Mouse (Mus musculus): ENCODE data around the gene Dao. TPM values are rescaled to one million over a fixed set of nuclear protein-coding genes. Genes with fewer than 3 reads are reported as not detected.

The Dao gene
- not detected in 2 replicates for polyA plus RNA-seq (2016; fragmentation: Nextera tagmentation; extraction: Ambion mirVana)

DNA sequence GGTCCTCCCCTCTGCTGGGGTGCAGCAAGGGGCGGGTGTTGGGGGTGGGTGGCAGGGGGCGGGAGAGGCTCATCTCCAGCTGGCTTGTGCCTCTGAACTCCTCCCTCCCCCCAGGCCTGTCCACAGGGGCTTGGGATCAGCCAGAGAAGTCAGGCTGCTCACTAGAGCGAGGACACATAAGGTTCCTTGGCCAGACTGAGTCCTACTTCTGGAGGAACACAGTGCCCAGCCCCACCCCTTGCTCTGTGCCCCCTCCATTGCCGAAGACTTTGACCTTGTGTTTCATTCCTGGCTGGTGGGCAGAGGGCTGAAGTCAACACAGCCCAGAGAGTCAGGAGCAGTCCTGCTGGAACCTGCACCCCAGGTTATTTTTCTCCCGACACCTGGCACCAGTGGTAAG lies at the start of gene Dao:
TSS of gene Dao (plus strand) at position 162 of the 400 bp plus-strand sequence.
- Histone ChIP-seq H3K4me3 (no peak within 1 kb of the TSS), H3K4me1 (peaks cover 6% of the 10 kb centered on the region; the same call in 1 of the 2 replicates), H3K27me3 (ENCODE audit: low read depth, poor library complexity, severe bottlenecking) (no peaks in the 10 kb centered on the region), H3K27ac (replicated peaks) (peak within 1 kb of the TSS; percentile 35; the same call in 1 of the 2 replicates), H3K9me3 (replicated peaks) (no peaks in the 10 kb centered on the region), H3K36me3 (no peaks in the 10 kb centered on the region)
- DNase-seq (ENCODE audit: low spot score): no peak
- WGBS: 51% methylated on average over 5 of the region's 5 CpGs

DNA sequence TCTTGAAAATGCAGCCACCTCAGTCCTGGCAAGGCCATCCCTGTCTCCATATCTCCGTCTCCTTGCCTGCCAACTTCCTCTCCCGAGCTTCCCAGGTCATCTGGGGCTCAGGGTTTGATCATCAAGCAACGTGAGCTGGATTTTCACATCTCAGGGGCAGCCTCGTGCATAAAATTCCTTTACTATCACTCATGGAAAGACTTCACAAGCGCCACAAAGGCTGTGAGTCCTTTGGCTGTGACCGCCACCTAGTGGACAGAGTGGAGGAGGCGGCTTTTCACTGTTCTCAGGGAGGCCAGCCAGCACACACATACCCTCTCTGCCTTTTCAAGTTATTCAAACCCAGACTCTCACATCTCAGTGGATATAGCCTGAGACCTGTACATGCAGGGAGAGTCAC lies 49.1 kb upstream of the Dao start:
- no peaks in the 10 kb centered on the region for H3K27me3 ChIP-seq (ENCODE audit: low read depth, poor library complexity, severe bottlenecking)
- peaks cover 80% of the 10 kb centered on the region for H3K36me3 ChIP-seq
- peak overlapping the region; percentile 34; the same call in 1 of the 2 replicates for H3K27ac ChIP-seq (replicated peaks)
- peak; percentile 78 for DNase-seq (ENCODE audit: low spot score)
- H3K4me3 ChIP-seq: no peak overlapping the region
- 17% methylated on average over 7 of the region's 7 CpGs for WGBS
- peaks cover 13% of the 10 kb centered on the region for H3K4me1 ChIP-seq
- H3K9me3 ChIP-seq (replicated peaks): no peaks in the 10 kb centered on the region

DNA sequence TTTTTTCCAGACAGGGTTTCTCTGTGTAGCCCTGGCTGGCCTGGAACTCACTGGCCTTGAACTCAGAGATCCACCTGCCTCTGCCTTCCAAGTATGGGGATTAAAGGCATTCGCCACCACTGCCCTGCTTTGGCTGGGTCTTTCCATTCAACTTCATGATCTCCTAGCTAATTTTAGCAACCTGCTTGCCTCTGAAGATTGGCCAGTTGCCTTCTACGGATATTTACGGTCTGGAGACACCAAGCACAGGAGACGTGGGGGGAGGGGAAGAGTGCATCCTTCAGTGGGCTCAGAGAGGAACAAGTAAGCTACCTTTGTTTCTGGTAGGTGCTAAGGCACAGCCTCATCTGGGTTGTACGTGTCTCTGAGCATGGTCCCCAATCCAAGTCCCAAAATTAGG lies 48.2 kb upstream of the Dao start:
- no peak for DNase-seq (ENCODE audit: low spot score)
- H3K27me3 ChIP-seq (ENCODE audit: low read depth, poor library complexity, severe bottlenecking): no peaks in the 10 kb centered on the region
- H3K4me3 ChIP-seq: no peak overlapping the region
- H3K27ac ChIP-seq (replicated peaks): no peak overlapping the region
- peaks cover 74% of the 10 kb centered on the region for H3K36me3 ChIP-seq
- no peaks in the 10 kb centered on the region for H3K9me3 ChIP-seq (replicated peaks)
- WGBS: 91% methylated on average over 5 of the region's 5 CpGs
- H3K4me1 ChIP-seq: peaks cover 14% of the 10 kb centered on the region

DNA sequence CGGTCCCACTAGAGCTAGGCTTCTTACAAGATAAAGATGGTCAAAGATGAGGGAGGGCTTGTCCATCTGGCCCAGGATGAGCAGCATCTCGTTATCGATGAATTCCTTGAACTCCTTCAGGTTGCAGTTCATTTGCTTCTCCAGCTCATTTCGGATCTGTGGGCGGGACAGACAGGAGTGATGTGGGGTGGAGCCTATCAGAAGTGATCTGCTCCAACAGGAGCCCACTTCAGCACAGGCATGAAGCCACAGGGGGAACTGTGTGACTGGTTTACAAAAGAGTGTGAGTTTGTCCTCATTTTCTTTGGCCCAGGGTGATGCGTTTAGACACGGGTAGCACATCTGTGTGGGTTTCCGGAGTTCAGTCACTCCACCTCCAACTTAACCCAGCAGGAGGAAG lies 47.8 kb upstream of the Dao start:
- no peaks in the 10 kb centered on the region for H3K9me3 ChIP-seq (replicated peaks)
- no peak overlapping the region for H3K27ac ChIP-seq (replicated peaks)
- peaks cover 14% of the 10 kb centered on the region for H3K4me1 ChIP-seq
- no peak overlapping the region for H3K4me3 ChIP-seq
- H3K36me3 ChIP-seq: peaks cover 74% of the 10 kb centered on the region
- H3K27me3 ChIP-seq (ENCODE audit: low read depth, poor library complexity, severe bottlenecking): no peaks in the 10 kb centered on the region
- no peak for DNase-seq (ENCODE audit: low spot score)
- WGBS: 90% methylated on average over 8 of the region's 8 CpGs

DNA sequence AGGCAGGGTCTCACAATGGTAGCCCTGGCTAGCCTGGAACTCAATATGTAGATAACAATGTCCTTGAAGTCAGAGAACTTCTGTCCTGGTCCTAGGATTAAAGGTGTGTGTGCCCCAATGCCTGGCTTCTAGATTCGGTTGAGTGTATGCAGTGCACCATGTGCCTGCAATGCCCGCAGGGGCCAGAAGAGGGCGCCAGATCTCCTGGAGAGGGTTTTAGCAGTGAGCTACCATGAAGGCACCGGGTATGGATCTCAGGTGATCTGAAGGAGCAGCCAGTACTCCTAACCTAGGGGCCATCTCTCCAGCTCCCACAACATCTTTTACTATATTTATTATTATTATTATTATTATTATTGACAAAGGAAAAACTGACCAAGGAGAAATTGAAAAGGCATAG lies 47.0 kb upstream of the Dao start:
- 8% methylated on average over 4 of the region's 4 CpGs for WGBS
- peak; percentile 89 for DNase-seq (ENCODE audit: low spot score)
- Histone ChIP-seq H3K9me3 (replicated peaks) (no peaks in the 10 kb centered on the region), H3K4me3 (no peak overlapping the region), H3K36me3 (peaks cover 74% of the 10 kb centered on the region), H3K27ac (replicated peaks) (no peak overlapping the region), H3K4me1 (peaks cover 14% of the 10 kb centered on the region), H3K27me3 (ENCODE audit: low read depth, poor library complexity, severe bottlenecking) (no peaks in the 10 kb centered on the region)

DNA sequence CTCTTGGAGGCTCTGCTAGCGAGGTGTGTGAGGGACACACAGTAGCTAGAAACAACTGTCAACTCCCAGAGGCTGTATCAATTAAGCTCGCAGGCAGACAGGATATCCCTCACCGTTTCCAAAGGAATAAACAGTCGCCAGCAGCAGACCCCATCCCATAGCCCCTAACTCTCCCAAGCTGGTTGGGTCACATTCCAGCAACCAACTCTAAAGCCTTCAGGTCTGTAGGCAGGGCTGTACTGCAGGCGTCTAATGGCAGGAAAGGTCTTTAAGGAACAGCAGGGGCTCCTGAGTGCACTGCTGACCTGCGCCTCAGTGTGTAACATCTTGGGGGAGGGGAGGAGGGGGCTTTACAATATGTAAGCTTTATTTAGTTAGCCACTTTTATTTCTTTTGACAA lies 44.5 kb upstream of the Dao start:
- Histone ChIP-seq H3K4me3 (no peak overlapping the region), H3K27ac (replicated peaks) (no peak overlapping the region), H3K4me1 (peaks cover 14% of the 10 kb centered on the region), H3K27me3 (ENCODE audit: low read depth, poor library complexity, severe bottlenecking) (no peaks in the 10 kb centered on the region), H3K9me3 (replicated peaks) (no peaks in the 10 kb centered on the region), H3K36me3 (peaks cover 63% of the 10 kb centered on the region)
- 11% methylated on average over 6 of the region's 6 CpGs for WGBS
- no peak for DNase-seq (ENCODE audit: low spot score)

DNA sequence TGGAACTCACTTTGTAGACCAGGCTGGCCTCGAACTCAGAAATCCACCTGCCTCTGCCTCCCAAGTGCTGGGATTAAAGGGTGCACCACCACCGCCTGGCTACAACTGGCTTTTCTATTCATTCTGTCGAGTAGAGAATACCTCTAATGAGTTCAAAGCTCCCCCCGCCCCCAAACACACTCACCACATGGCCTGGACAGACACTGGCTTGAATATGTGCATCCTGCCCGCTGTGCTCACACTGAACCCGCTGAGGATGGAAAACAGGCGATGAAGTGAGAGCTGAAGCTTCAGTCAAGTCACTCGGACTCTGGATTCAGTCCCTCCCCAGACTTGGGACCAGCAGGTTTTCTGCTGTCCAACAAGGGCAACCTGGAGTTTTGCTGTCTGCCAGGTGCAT lies 43.1 kb upstream of the Dao start:
- H3K4me1 ChIP-seq: peaks cover 11% of the 10 kb centered on the region
- peaks cover 66% of the 10 kb centered on the region for H3K36me3 ChIP-seq
- no peak for DNase-seq (ENCODE audit: low spot score)
- no peaks in the 10 kb centered on the region for H3K9me3 ChIP-seq (replicated peaks)
- H3K27ac ChIP-seq (replicated peaks): no peak overlapping the region
- H3K4me3 ChIP-seq: no peak overlapping the region
- 78% methylated on average over 8 of the region's 8 CpGs for WGBS
- no peaks in the 10 kb centered on the region for H3K27me3 ChIP-seq (ENCODE audit: low read depth, poor library complexity, severe bottlenecking)

DNA sequence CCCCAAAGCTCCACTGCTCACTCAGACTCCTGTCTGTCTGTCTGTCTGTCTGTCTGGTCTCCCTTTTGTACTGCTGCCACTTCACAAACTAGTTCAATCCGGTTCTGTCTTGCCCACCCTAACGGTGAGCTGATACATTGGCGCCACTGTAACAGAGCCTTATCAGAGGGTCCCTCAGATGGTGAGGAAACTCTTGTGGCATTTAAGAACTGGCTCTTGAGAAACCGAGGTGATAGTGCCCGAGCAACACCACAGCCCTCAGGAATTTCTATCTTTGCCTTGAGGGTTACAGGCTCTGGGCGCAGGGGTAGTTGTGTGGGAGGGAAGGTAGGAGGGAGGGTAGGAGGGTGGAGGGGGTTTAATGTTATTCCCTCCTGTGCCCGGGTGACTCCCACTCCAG lies 41.7 kb upstream of the Dao start:
- H3K4me1 ChIP-seq: peaks cover 11% of the 10 kb centered on the region
- H3K27me3 ChIP-seq (ENCODE audit: low read depth, poor library complexity, severe bottlenecking): no peaks in the 10 kb centered on the region
- DNase-seq (ENCODE audit: low spot score): no peak
- 83% methylated on average over 7 of the region's 7 CpGs for WGBS
- peaks cover 74% of the 10 kb centered on the region for H3K36me3 ChIP-seq
- no peaks in the 10 kb centered on the region for H3K9me3 ChIP-seq (replicated peaks)
- H3K27ac ChIP-seq (replicated peaks): no peak overlapping the region
- no peak overlapping the region for H3K4me3 ChIP-seq

DNA sequence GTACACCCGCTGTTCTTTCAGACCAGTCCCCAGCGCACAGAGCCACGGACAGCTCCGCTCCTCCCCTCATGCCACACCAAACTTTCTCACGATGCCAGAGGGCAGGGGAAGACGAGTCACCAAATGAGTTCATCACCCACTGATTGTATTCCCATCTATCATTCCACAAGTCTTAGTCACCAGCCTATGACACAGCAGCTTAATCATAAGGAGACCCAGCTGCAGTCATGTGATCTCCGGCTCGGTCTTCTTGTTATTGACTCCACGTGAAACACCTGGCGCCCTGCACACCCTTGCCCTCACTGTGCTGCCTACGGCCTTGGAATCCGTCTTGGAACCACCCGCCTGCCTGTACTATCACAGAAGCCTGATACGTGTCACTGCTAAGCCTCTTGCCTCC lies 38.5 kb upstream of the Dao start:
- no peak overlapping the region for H3K4me3 ChIP-seq
- H3K9me3 ChIP-seq (replicated peaks): no peaks in the 10 kb centered on the region
- 90% methylated on average over 14 of the region's 14 CpGs for WGBS
- peaks cover 5% of the 10 kb centered on the region; the same call in 1 of the 2 replicates for H3K4me1 ChIP-seq
- peaks cover 86% of the 10 kb centered on the region for H3K36me3 ChIP-seq
- no peak for DNase-seq (ENCODE audit: low spot score)
- no peaks in the 10 kb centered on the region for H3K27me3 ChIP-seq (ENCODE audit: low read depth, poor library complexity, severe bottlenecking)
- no peak overlapping the region for H3K27ac ChIP-seq (replicated peaks)

DNA sequence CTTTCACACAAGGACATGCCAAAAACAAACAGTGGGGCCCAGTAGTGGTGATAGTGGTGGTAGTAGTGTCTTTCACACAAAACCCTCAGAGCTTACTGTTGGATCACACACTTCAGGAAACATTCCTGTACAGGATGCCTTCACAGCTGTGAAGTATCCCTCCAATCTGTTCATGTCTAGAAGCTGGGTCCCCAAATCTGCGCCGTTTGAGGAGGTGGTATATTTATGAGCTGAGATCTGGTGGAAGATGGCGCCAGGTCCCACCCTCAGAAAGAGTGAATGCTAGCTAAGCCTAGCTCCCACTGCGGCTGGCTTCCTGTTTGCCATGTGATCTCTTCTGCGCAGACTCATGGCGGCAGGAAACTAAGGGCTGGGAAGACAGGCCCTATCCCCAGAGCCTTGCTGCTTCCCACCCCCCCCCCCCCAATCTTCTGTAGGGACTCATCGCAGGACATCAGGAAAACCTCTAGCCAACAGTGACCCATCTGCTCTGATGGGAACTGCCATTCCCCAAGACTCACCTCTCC lies 37.8 kb upstream of the Dao start:
- Histone ChIP-seq H3K9me3 (replicated peaks) (no peaks in the 10 kb centered on the region), H3K4me1 (peaks cover 5% of the 10 kb centered on the region; the same call in 1 of the 2 replicates), H3K27me3 (ENCODE audit: low read depth, poor library complexity, severe bottlenecking) (no peaks in the 10 kb centered on the region), H3K4me3 (no peak overlapping the region), H3K27ac (replicated peaks) (no peak overlapping the region), H3K36me3 (peaks cover 84% of the 10 kb centered on the region)
- no peak for DNase-seq (ENCODE audit: low spot score)
- WGBS: 93% methylated on average over 7 of the region's 7 CpGs

DNA sequence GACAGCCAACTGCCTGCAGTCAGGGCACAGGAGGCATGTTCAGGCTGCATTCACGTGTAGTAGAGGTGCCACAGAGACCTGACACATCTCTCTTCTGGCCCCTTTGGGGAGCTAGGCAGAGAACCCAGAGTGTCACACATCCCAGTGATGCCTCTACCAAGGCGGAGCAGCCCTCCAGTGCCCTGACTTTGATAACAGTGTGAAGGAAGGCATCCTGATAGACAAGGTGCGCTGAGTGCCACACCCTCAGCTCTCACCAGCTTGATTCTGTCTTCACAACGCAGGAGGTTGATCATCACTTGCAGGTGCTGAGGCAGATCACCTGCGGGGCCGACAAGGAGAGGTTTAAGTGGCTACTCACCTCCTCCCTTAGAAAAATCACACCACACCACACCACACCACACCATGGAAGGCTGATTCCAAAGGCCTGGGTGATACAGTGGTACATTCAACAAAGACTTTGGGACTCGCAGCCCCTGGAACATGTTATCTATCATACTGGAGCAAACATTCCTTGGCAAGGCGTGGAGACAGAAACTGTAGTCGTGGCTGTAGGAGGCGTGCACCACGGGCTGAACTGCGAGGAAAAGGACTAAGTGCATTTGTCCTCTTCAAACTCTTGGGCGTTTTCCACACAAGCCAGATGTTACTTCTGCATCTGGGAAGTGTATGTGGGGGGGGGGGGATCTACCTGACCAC lies 36.9 kb upstream of the Dao start:
- no peaks in the 10 kb centered on the region for H3K9me3 ChIP-seq (replicated peaks)
- H3K36me3 ChIP-seq: peaks cover 75% of the 10 kb centered on the region
- 92% methylated on average over 13 of the region's 13 CpGs for WGBS
- H3K4me1 ChIP-seq: peaks cover 8% of the 10 kb centered on the region; the same call in 1 of the 2 replicates
- H3K27ac ChIP-seq (replicated peaks): no peak overlapping the region
- H3K4me3 ChIP-seq: no peak overlapping the region
- H3K27me3 ChIP-seq (ENCODE audit: low read depth, poor library complexity, severe bottlenecking): no peaks in the 10 kb centered on the region
- no peak for DNase-seq (ENCODE audit: low spot score)

DNA sequence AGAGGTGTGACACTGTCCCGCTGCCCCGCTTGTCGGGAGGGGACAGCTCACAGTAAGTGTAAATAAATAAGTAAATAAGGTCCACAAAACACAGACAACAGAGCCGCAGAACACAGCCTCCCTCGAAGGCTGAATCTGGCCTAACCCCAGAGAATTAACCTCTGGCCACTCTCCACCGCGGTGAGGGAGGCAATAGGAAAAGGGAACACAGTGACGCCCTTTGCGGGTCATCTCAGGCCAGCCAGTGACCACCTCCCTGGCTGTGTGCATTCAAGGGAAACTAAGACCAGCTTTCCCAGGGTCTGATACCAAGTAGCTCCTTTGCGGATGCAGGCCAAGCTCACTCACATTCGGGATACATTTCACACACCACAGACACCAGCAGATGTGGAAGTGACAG lies 35.1 kb upstream of the Dao start:
- no peak overlapping the region for H3K27ac ChIP-seq (replicated peaks)
- 42% methylated on average over 11 of the region's 11 CpGs for WGBS
- H3K36me3 ChIP-seq: peaks cover 69% of the 10 kb centered on the region
- peaks cover 24% of the 10 kb centered on the region for H3K4me1 ChIP-seq
- H3K27me3 ChIP-seq (ENCODE audit: low read depth, poor library complexity, severe bottlenecking): no peaks in the 10 kb centered on the region
- H3K9me3 ChIP-seq (replicated peaks): no peaks in the 10 kb centered on the region
- H3K4me3 ChIP-seq: no peak overlapping the region
- DNase-seq (ENCODE audit: low spot score): no peak

DNA sequence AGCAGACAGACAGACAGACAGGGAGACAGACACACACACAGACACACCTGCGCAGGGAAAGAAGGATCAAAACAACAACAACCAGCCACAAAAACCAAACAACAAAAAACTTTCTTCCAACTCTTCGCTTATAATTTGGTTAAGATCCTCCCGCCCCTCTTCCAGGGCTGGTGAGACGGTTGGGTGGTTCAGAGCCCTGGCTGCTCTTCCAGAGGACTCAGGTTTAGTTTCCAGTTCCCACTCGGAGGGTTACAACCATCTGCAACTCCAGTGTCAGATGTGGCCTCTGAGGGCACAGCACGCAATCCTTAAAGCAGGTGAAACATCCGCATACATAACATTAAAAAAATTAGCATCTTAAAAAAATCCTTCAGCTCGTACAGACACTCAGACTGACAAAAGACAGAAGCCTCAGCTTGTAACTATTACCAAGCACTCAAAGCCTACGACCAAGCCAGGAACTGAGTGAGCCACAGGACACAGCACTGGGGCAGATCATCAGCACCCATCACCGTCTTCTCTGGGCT lies 32.0 kb upstream of the Dao start:
- 84% methylated on average over 10 of the region's 10 CpGs for WGBS
- Histone ChIP-seq H3K27ac (replicated peaks) (no peak overlapping the region), H3K4me1 (peaks cover 53% of the 10 kb centered on the region), H3K36me3 (peaks cover 39% of the 10 kb centered on the region), H3K27me3 (ENCODE audit: low read depth, poor library complexity, severe bottlenecking) (no peaks in the 10 kb centered on the region), H3K9me3 (replicated peaks) (no peaks in the 10 kb centered on the region), H3K4me3 (no peak overlapping the region)
- DNase-seq (ENCODE audit: low spot score): no peak
